Mouse (Mus musculus) retina, postnatal 1 day (tissue): ENCODE measurements around the gene Synpo2.

Source experiments
- DNase-seq: peaks from one replicate; pipeline ENCODE4 v3.0.0-alpha.2; 2012

The Synpo2 gene

GRCm38 (mm10) chr3:123163192-123163523 lies 72.8 kb downstream of the Synpo2 start:
- no peak for DNase-seq

GRCm38 (mm10) chr3:123162289-123163191 lies 73.4 kb downstream of the Synpo2 start:
- DNase-seq = no peak

- DNase-seq = peak; percentile 64
Measured at GRCm38 (mm10) chr3:123160792-123161191, 75.2 kb downstream of the Synpo2 start.

GRCm38 (mm10) chr3:123159139-123159824 lies 76.7 kb downstream of the Synpo2 start:
- peak; percentile 67 for DNase-seq

GRCm38 (mm10) chr3:123158579-123158978 lies 77.4 kb downstream of the Synpo2 start:
- DNase-seq = peak; percentile 20

GRCm38 (mm10) chr3:123153337-123153736 lies 82.6 kb downstream of the Synpo2 start:
- DNase-seq = no peak

- no peak for DNase-seq
Measured at GRCm38 (mm10) chr3:123152911-123153310, 83.0 kb downstream of the Synpo2 start.

- no peak for DNase-seq
Measured at GRCm38 (mm10) chr3:123150523-123151135, 85.3 kb downstream of the Synpo2 start.

- DNase-seq = no peak
Measured at GRCm38 (mm10) chr3:123149380-123150162, 86.4 kb downstream of the Synpo2 start.

- DNase-seq = no peak
Measured at GRCm38 (mm10) chr3:123148641-123149040, 87.3 kb downstream of the Synpo2 start.

- no peak for DNase-seq
Measured at GRCm38 (mm10) chr3:123146557-123146956, 89.4 kb downstream of the Synpo2 start.

- no peak for DNase-seq
Measured at GRCm38 (mm10) chr3:123145942-123146341, 90.0 kb downstream of the Synpo2 start.

- DNase-seq = no peak
Measured at GRCm38 (mm10) chr3:123143412-123143811, 92.5 kb downstream of the Synpo2 start.

- no peak for DNase-seq
Measured at GRCm38 (mm10) chr3:123142298-123142697, 93.7 kb downstream of the Synpo2 start.

- no peak for DNase-seq
Measured at GRCm38 (mm10) chr3:123141069-123141468, 94.9 kb downstream of the Synpo2 start.

GRCm38 (mm10) chr3:123140134-123140533 lies 95.8 kb downstream of the Synpo2 start:
- no peak for DNase-seq

- no peak for DNase-seq
Measured at GRCm38 (mm10) chr3:123139619-123140018, 96.3 kb downstream of the Synpo2 start.

GRCm38 (mm10) chr3:123138274-123139003 lies 97.5 kb downstream of the Synpo2 start:
- DNase-seq = no peak

GRCm38 (mm10) chr3:123132101-123132500 lies 103.8 kb downstream of the Synpo2 start:
- DNase-seq = no peak

- DNase-seq = no peak
Measured at GRCm38 (mm10) chr3:123131151-123131756, 104.7 kb downstream of the Synpo2 start.

GRCm38 (mm10) chr3:123130314-123131150 lies 105.4 kb downstream of the Synpo2 start:
- DNase-seq = no peak
